Comparison of ENCODE assay signal across 11 mouse cellular contexts in the genomic region with DNA sequence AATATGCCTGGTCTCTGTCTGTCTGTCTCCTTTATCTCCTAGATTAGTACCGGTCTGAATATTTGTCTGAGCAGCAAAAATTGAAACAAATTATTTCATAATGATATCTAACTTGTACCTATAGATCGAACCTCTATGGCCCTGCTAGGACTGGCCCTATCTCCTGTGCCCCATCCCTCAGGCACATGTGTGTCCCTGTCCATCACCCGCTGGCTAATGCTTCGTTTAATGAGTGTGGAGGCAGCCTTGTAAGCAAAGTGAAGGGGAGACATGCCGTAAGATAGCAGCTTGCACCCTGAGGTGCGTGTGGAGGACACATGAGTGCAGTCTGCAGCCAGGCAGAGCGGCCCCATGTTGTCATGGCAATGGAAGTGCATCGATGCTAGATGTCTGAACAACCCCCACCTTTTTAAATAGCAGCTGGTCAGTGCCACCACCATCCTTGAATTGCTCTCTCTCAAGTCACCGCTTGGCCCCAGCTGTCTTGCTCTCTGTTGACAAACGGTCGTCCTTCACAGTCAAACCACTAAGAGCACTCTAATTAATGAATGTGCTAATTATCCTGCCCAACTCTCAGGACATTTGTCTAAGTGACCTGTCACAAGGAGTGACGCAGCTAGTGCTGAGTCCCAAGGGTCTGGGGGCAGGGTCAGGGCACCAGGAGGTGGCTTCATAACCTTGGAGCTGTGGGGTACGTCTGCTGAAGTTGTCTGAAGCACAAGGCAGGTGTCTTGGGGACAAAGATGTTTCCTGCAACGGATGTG. TPM values are rescaled to one million over a fixed set of nuclear protein-coding genes. Genes with fewer than 3 reads are reported as not detected.
DNase-seq lines count a peak whose midpoint lies in the region; ATAC-seq lines count a peak whose summit lies in the region.
"Had no signal": no experiment of that assay in that cellular context is flagged by ENCODE, and none has a peak within 500 bp of the region (broad histone marks: within the 10 kb centered on the region; RNA-seq: fewer than 3 reads in every experiment).

No protein-coding gene starts in this region.

- no peak overlapping the region for H3K4me3 ChIP-seq in forebrain, embryonic 11.5 days (ENCODE audit: low read depth, low read length)
- H3K4me3 ChIP-seq in forebrain, embryonic 16.5 days (replicated peaks; ENCODE audit: low read length): no peak overlapping the region
- H3K4me3 ChIP-seq in hindbrain, embryonic 15.5 days: no peak overlapping the region

- no peaks in the 10 kb centered on the region for H3K27me3 ChIP-seq in forebrain, embryonic 11.5 days (ENCODE audit: control insufficient read depth, insufficient read depth, low read length)
- H3K27me3 ChIP-seq in forebrain, embryonic 16.5 days (replicated peaks; ENCODE audit: control insufficient read depth, insufficient read depth, low read length): no peaks in the 10 kb centered on the region
- H3K27me3 ChIP-seq in hindbrain, embryonic 15.5 days: no peaks in the 10 kb centered on the region

- no peaks in the 10 kb centered on the region for H3K9me3 ChIP-seq in forebrain, embryonic 11.5 days (ENCODE audit: control insufficient read depth, low read length)
- H3K9me3 ChIP-seq in forebrain, embryonic 16.5 days (ENCODE audit: control insufficient read depth, low read length): no peaks in the 10 kb centered on the region
- H3K9me3 ChIP-seq in hindbrain, embryonic 15.5 days: no peaks in the 10 kb centered on the region

- no peak overlapping the region for H3K27ac ChIP-seq in forebrain, embryonic 11.5 days (ENCODE audit: low read depth, low read length)
- no peak overlapping the region for H3K27ac ChIP-seq in forebrain, embryonic 16.5 days (ENCODE audit: low read length)
- peak overlapping the region; percentile 20; the same call in 1 of the 2 replicates for H3K27ac ChIP-seq in hindbrain, embryonic 15.5 days (replicated peaks)

- peak; percentile 56 for DNase-seq in forebrain, embryonic 11.5 days (ENCODE audit: low spot score)
- peak; percentile 62 for DNase-seq in embryo, embryonic 10.5 days (ENCODE audit: low spot score)
- DNase-seq in neural tube, embryonic 10.5 days (ENCODE audit: extremely low spot score, low spot score): peak; percentile 49
- DNase-seq in gastrocnemius, postnatal 25 days: no peak
- DNase-seq in layer of hippocampus, adult 11-12 months (ENCODE audit: low spot score): no peak
- no peak for DNase-seq in cerebellum, adult 11 months
- DNase-seq: adrenal gland, adult 8-10 months; kidney, postnatal 25 days; lung, postnatal 14 days had no signal

- WGBS in forebrain, embryonic 11.5 days: 67% methylated on average over 14 of the region's 14 CpGs
- WGBS in forebrain, embryonic 16.5 days: 52% methylated on average over 14 of the region's 14 CpGs
- 27% methylated on average over 14 of the region's 14 CpGs for WGBS in hindbrain, embryonic 15.5 days

- H3K36me3 ChIP-seq in forebrain, embryonic 11.5 days (ENCODE audit: control insufficient read depth, insufficient read depth, low read length): no peaks in the 10 kb centered on the region
- no peaks in the 10 kb centered on the region for H3K36me3 ChIP-seq in forebrain, embryonic 16.5 days (ENCODE audit: control insufficient read depth, insufficient read depth)
- no peaks in the 10 kb centered on the region for H3K36me3 ChIP-seq in hindbrain, embryonic 15.5 days

- ATAC-seq in forebrain, embryonic 11.5 days (replicated peaks; ENCODE audit: low FRiP score): peak; percentile 63
- no peak for ATAC-seq in forebrain, embryonic 16.5 days
- ATAC-seq in hindbrain, embryonic 15.5 days (ENCODE audit: low FRiP score, low read depth): peak; percentile 64; the same call in 1 of the 2 replicates

- H3K9ac ChIP-seq in forebrain, embryonic 11.5 days (ENCODE audit: low read length): no peak overlapping the region
- H3K9ac ChIP-seq in forebrain, embryonic 16.5 days (replicated peaks; ENCODE audit: low read depth, low read length): no peak overlapping the region
- no peak overlapping the region for H3K9ac ChIP-seq in hindbrain, embryonic 15.5 days

- H3K4me2 ChIP-seq in forebrain, embryonic 11.5 days (ENCODE audit: low read depth, low read length, severe bottlenecking): no peak overlapping the region
- no peak overlapping the region for H3K4me2 ChIP-seq in forebrain, embryonic 16.5 days (ENCODE audit: low read length)
- no peak overlapping the region for H3K4me2 ChIP-seq in hindbrain, embryonic 15.5 days

- H3K4me1 ChIP-seq in forebrain, embryonic 11.5 days (replicated peaks; ENCODE audit: control insufficient read depth, insufficient read depth, low read length): no peaks in the 10 kb centered on the region
- H3K4me1 ChIP-seq in forebrain, embryonic 16.5 days (replicated peaks; ENCODE audit: control insufficient read depth, insufficient read depth, low read length): 0 out of 2 replicates have a peak, but pooled peaks cover 3% of the 10 kb centered on the region
- H3K4me1 ChIP-seq in hindbrain, embryonic 15.5 days (replicated peaks): peaks cover 20% of the 10 kb centered on the region

RNA-seq across cellular contexts. Expression of gene Alox5ap, which starts 6.9 kb away (rescaled TPM):
- 4.5 and 4.7 TPM in 2 replicates for polyA plus RNA-seq in forebrain, embryonic 11.5 days (2014; fragmentation: Nextera tagmentation; extraction: Ambion mirVana)
- polyA plus RNA-seq in forebrain, embryonic 16.5 days (2015; fragmentation: Nextera tagmentation; extraction: Ambion mirVana): 8.7 and 11.6 TPM in 2 replicates
- 12.2 and 12.5 TPM in 2 replicates for polyA plus RNA-seq in hindbrain, embryonic 15.5 days (2015; fragmentation: Nextera tagmentation; extraction: Ambion mirVana)
- 10 to 100 TPM in 1 of 2 experiments, 1 to 10 TPM in 1; 6.2 to 11.0 TPM for total RNA-seq in gastrocnemius, postnatal 25 days (2021)

Comparison
In these comparisons a context has a peak if more than half of its experiments do, and no peak if none do; other contexts are left out.
1. DNase-seq: peak in forebrain, embryonic 11.5 days (single experiment), embryo, embryonic 10.5 days (single experiment) and neural tube, embryonic 10.5 days (single experiment); none in gastrocnemius, postnatal 25 days (single experiment), layer of hippocampus, adult 11-12 months (single experiment) and cerebellum, adult 11 months (single experiment).